Mouse (Mus musculus) G1E (cell line): ENCODE results near the gene Gmppb. TPM values are rescaled to one million over a fixed set of nuclear protein-coding genes. Genes with fewer than 3 reads are reported as not detected.

Experiments
- ATAC-seq: 2 replicates; pipeline ENCODE4 v1.8.0; 2016; ENCODE audit warnings: mild to moderate bottlenecking; ENCODE audit not compliant: insufficient number of reproducible peaks, poor library complexity, low FRiP score, severe bottlenecking; ENCODE audit errors: extremely low read depth
- DNase-seq: peaks from one replicate; pipeline ENCODE4 v3.0.0; 2012; ENCODE audit warnings: low spot score
- H3K27me3 ChIP-seq: 2 replicates; pipeline ENCODE4 v1.6.1; 2012; ENCODE audit warnings: mild to moderate bottlenecking, low read length, inconsistent platforms; ENCODE audit not compliant: insufficient read depth
- H3K36me3 ChIP-seq: replicated peaks from 2 replicates; pipeline ENCODE3; 2012; ENCODE audit warnings: mild to moderate bottlenecking, inconsistent platforms
- H3K4me1 ChIP-seq: 2 replicates; pipeline ENCODE4 v1.6.1; 2012; ENCODE audit warnings: low read depth, low read length, inconsistent platforms, mixed read lengths; ENCODE audit not compliant: insufficient read depth
- H3K4me3 ChIP-seq: 2 replicates; pipeline ENCODE4 v1.5.1; 2012; ENCODE audit warnings: low read depth, mild to moderate bottlenecking, inconsistent platforms, low read length, moderate library complexity, mixed read lengths
- H3K9me3 ChIP-seq: replicated peaks from 2 replicates; pipeline ENCODE4 v1.6.1; 2012; ENCODE audit warnings: inconsistent platforms
- CTCF ChIP-seq: IDR thresholded peaks from 2 replicates; pipeline ENCODE4 v1.5.1; 2012; ENCODE audit warnings: low read depth, low read length, inconsistent platforms, mixed read lengths
- GATA1 ChIP-seq: IDR thresholded peaks from 2 replicates; pipeline ENCODE4 v1.6.1; 2012; ENCODE audit warnings: borderline replicate concordance, low read length, inconsistent platforms, mixed read lengths
- GATA2 ChIP-seq: IDR thresholded peaks from 2 replicates; pipeline ENCODE4 v1.6.1; 2012; ENCODE audit warnings: low read depth, low read length, inconsistent platforms, borderline replicate concordance
- POLR2AphosphoS5 ChIP-seq: IDR thresholded peaks from 2 replicates; pipeline ENCODE4 v1.6.1; 2012; ENCODE audit warnings: low read depth, low read length, inconsistent platforms; ENCODE audit not compliant: insufficient replicate concordance
- TAL1 ChIP-seq: conservative IDR thresholded peaks from 2 replicates; pipeline ENCODE4 v1.6.1; 2012; ENCODE audit warnings: low read depth, low read length, inconsistent platforms, mixed read lengths
- polyA plus RNA-seq: library from polyadenylated mRNA; stranded (reverse); fragments of >175 nt; gene quantifications from 2 replicates; pipeline ENCODE4 v1.2.3, GENCODE M21; 2012
- total RNA-seq, 2 experiments: library from RNA; stranded (forward) in 1 of 2; stranded (reverse) in 1 of 2; fragments of 200-1000 nt in 1 of 2; fragments of >200 nt in 1 of 2; fragmentation: Nextera tagmentation in 1 of 2; gene quantifications; 2 replicates each; pipeline ENCODE4 v1.2.3; 2014 to 2017

Gmppb gene
- total and polyA plus RNA-seq, 3 experiments: 5.1 to 19.4 (median 7.2) TPM

- Histone ChIP-seq H3K9me3 (no peaks in the 10 kb centered on the region), H3K36me3 (peaks cover 100% of the 10 kb centered on the region), H3K27me3 (no peaks in the 10 kb centered on the region; the same call in 1 of the 2 replicates), H3K4me1 (peaks cover 25% of the 10 kb centered on the region), H3K4me3 (no peak overlapping the region)
- no peak for TF ChIP-seq GATA2
- TF ChIP-seq GATA1: no peak
- TF ChIP-seq TAL1: no peak
- TF ChIP-seq POLR2AphosphoS5: no peak
- no peak for TF ChIP-seq CTCF
- ATAC-seq: no peak
- DNase-seq: no peak
Measured at GRCm38 (mm10) chr9:108057262-108057562, 8.2 kb downstream of the Gmppb start.

GRCm38 (mm10) chr9:108058291-108058690, 9.2 kb downstream of the Gmppb start:
- H3K36me3 ChIP-seq: peaks cover 100% of the 10 kb centered on the region
- no peak overlapping the region for H3K4me3 ChIP-seq
- DNase-seq (no peak), ATAC-seq (no peak)
- no peaks in the 10 kb centered on the region; the same call in 1 of the 2 replicates for H3K27me3 ChIP-seq
- TF ChIP-seq CTCF: no peak
- TF ChIP-seq GATA1: no peak
- no peak for TF ChIP-seq TAL1
- no peak for TF ChIP-seq GATA2
- no peak for TF ChIP-seq POLR2AphosphoS5
- H3K9me3 ChIP-seq: no peaks in the 10 kb centered on the region
- peaks cover 15% of the 10 kb centered on the region for H3K4me1 ChIP-seq

GRCm38 (mm10) chr9:108062142-108062541, 13.1 kb downstream of the Gmppb start:
- no peak for DNase-seq
- TF ChIP-seq POLR2AphosphoS5 (no peak), GATA2 (no peak), TAL1 (no peak), GATA1 (no peak), CTCF (no peak)
- Histone ChIP-seq H3K27me3 (no peaks in the 10 kb centered on the region), H3K9me3 (no peaks in the 10 kb centered on the region), H3K4me1 (peaks cover 8% of the 10 kb centered on the region; the same call in 1 of the 2 replicates), H3K4me3 (no peak overlapping the region), H3K36me3 (peaks cover 100% of the 10 kb centered on the region)
- no peak for ATAC-seq

GRCm38 (mm10) chr9:108063361-108063760, 14.3 kb downstream of the Gmppb start:
- H3K27me3 ChIP-seq: no peaks in the 10 kb centered on the region

GRCm38 (mm10) chr9:108065491-108066011, 16.5 kb downstream of the Gmppb start:
- no peak for TF ChIP-seq GATA2
- TF ChIP-seq CTCF: peak; percentile 29; the same call in 1 of the 2 replicates
- DNase-seq (peak; percentile 68), ATAC-seq (no peak)
- peaks cover 100% of the 10 kb centered on the region for H3K36me3 ChIP-seq
- no peaks in the 10 kb centered on the region for H3K9me3 ChIP-seq
- no peaks in the 10 kb centered on the region for H3K27me3 ChIP-seq
- no peak overlapping the region for H3K4me3 ChIP-seq
- H3K4me1 ChIP-seq: peaks cover 13% of the 10 kb centered on the region; the same call in 1 of the 2 replicates

More at GRCm38 (mm10) chr9:108063361-108063760, 14.3 kb downstream of the Gmppb start:
- TF ChIP-seq CTCF (no peak), GATA1 (no peak), TAL1 (no peak), POLR2AphosphoS5 (no peak), GATA2 (no peak)
- Histone ChIP-seq H3K36me3 (peaks cover 100% of the 10 kb centered on the region), H3K4me1 (peaks cover 13% of the 10 kb centered on the region; the same call in 1 of the 2 replicates), H3K4me3 (no peak overlapping the region), H3K9me3 (no peaks in the 10 kb centered on the region)
- ATAC-seq (no peak), DNase-seq (no peak)

GRCm38 (mm10) chr9:108067199-108067598, 18.2 kb downstream of the Gmppb start:
- no peaks in the 10 kb centered on the region for H3K9me3 ChIP-seq
- no peak for DNase-seq
- H3K36me3 ChIP-seq: peaks cover 100% of the 10 kb centered on the region
- no peak for TF ChIP-seq CTCF
- no peak for TF ChIP-seq POLR2AphosphoS5
- no peak for TF ChIP-seq TAL1
- TF ChIP-seq GATA1: no peak
- TF ChIP-seq GATA2: no peak
- H3K4me3 ChIP-seq: no peak overlapping the region
- ATAC-seq: no peak
- no peaks in the 10 kb centered on the region for H3K27me3 ChIP-seq
- peaks cover 13% of the 10 kb centered on the region; the same call in 1 of the 2 replicates for H3K4me1 ChIP-seq

- DNase-seq: peak; percentile 72
- no peaks in the 10 kb centered on the region for H3K27me3 ChIP-seq
- H3K4me1 ChIP-seq: peaks cover 13% of the 10 kb centered on the region; the same call in 1 of the 2 replicates
- no peaks in the 10 kb centered on the region for H3K9me3 ChIP-seq
- peaks cover 100% of the 10 kb centered on the region for H3K36me3 ChIP-seq
- no peak overlapping the region for H3K4me3 ChIP-seq
- ATAC-seq: no peak
- TF ChIP-seq CTCF (peak; percentile 99), GATA1 (no peak), TAL1 (no peak), GATA2 (no peak), POLR2AphosphoS5 (no peak)
Measured at GRCm38 (mm10) chr9:108067900-108068299, 18.9 kb downstream of the Gmppb start.
